Mouse (Mus musculus): ENCODE results near the gene Siglecf. TPM values are rescaled to one million over a fixed set of nuclear protein-coding genes. Genes with fewer than 3 reads are reported as not detected.

The Siglecf gene
- polyA plus RNA-seq, 1 experiment from 2014 or later = 0.28 TPM

DNA sequence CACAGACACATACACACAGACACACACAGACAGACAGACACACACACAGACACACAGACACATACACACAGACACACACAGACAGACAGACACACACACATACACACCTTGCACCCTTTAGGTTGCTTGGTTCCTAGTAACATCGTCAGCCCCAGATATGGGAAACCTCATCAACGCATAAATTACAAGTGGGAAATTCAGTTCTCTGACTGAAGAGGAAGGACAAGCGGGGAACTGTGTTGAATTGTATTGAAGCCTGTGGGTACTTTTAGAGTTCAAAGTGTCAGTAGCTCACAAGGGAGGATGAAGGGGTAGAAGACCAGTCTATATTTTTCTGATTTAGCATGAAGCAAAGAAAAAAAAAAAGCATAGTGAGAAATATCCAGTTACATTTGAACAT, 56.4 kb downstream of the Siglecf start:
- no peaks in the 10 kb centered on the region for H3K4me1 ChIP-seq (ENCODE audit: control insufficient read depth, insufficient read depth, low read length)
- no peak for ATAC-seq (replicated peaks; ENCODE audit: extremely low read depth, insufficient read depth, low FRiP score)
- whole genome bisulfite sequencing = 70% methylated on average over 3 of the region's 3 CpGs

DNA sequence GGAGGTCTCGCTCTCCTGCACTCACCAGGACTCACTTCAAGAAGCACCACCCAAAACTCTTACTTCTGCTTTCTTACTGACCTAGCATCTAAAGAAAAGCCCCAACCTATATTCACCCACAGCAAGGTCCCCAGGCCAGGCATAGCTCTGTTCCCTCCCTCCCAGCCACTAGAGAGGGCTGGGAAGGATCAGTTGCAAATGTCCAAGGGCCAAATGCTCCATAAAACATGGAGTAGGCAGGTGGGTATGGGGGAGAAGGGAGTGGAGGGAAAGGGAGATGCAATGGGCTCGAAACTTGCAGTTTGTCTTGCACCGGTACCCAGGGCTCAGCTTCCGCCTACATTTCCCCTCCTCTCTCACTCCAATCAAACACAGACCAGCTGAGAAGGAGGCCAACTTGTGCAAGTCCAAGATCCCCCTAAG, 57.0 kb downstream of the Siglecf start, which contains the start of gene Siglecg:
TSS of gene Siglecg (plus strand) at position 74 of the 423 bp plus-strand sequence.
- Histone ChIP-seq H3K27ac (ENCODE audit: low read length) (no peak within 1 kb of the TSS), H3K27me3 (ENCODE audit: control insufficient read depth, insufficient read depth, low read length) (no peaks in the 10 kb centered on the region), H3K4me3 (ENCODE audit: low read length) (no peak within 1 kb of the TSS), H3K36me3 (ENCODE audit: control insufficient read depth, insufficient read depth) (no peaks in the 10 kb centered on the region), H3K9me3 (replicated peaks; ENCODE audit: control insufficient read depth, low read length) (no peaks in the 10 kb centered on the region), H3K9ac (ENCODE audit: low read length) (no peak within 1 kb of the TSS), H3K4me1 (ENCODE audit: control insufficient read depth, insufficient read depth, low read length) (no peaks in the 10 kb centered on the region), H3K4me2 (ENCODE audit: low read depth, low read length) (no peak within 1 kb of the TSS)
- WGBS = 68% methylated on average over 4 of the region's 4 CpGs
- ATAC-seq (replicated peaks; ENCODE audit: extremely low read depth, insufficient read depth, low FRiP score) = no peak

More for the DNA sequence above, 56.4 kb downstream of the Siglecf start:
- Histone ChIP-seq H3K36me3 (ENCODE audit: control insufficient read depth, insufficient read depth) (no peaks in the 10 kb centered on the region), H3K27me3 (ENCODE audit: control insufficient read depth, insufficient read depth, low read length) (no peaks in the 10 kb centered on the region), H3K4me2 (ENCODE audit: low read depth, low read length) (no peak overlapping the region), H3K4me3 (ENCODE audit: low read length) (no peak overlapping the region), H3K9me3 (replicated peaks; ENCODE audit: control insufficient read depth, low read length) (no peaks in the 10 kb centered on the region), H3K9ac (ENCODE audit: low read length) (no peak overlapping the region), H3K27ac (ENCODE audit: low read length) (no peak overlapping the region)

GRCm38 (mm10) chr7:43409084-43409483, 57.9 kb downstream of the Siglecf start:
- no peaks in the 10 kb centered on the region for H3K9me3 ChIP-seq (replicated peaks; ENCODE audit: control insufficient read depth, low read length)
- ATAC-seq (replicated peaks; ENCODE audit: extremely low read depth, insufficient read depth, low FRiP score) = no peak

More at GRCm38 (mm10) chr7:43409084-43409483, 57.9 kb downstream of the Siglecf start:
- Histone ChIP-seq H3K4me3 (ENCODE audit: low read length) (no peak overlapping the region), H3K4me1 (ENCODE audit: control insufficient read depth, insufficient read depth, low read length) (no peaks in the 10 kb centered on the region), H3K4me2 (ENCODE audit: low read depth, low read length) (no peak overlapping the region), H3K36me3 (ENCODE audit: control insufficient read depth, insufficient read depth) (no peaks in the 10 kb centered on the region), H3K27ac (ENCODE audit: low read length) (no peak overlapping the region), H3K9ac (ENCODE audit: low read length) (no peak overlapping the region), H3K27me3 (ENCODE audit: control insufficient read depth, insufficient read depth, low read length) (no peaks in the 10 kb centered on the region)
- WGBS = 57% methylated on average over 3 of the region's 3 CpGs

Other genes with a start within 250 kb of the Siglecf start
- not detected in 2 replicates for gene Zfp936, start 237.1 kb upstream of the Siglecf start, polyA plus RNA-seq (2015; fragmentation: Nextera tagmentation; extraction: Ambion mirVana)
- gene Zfp715, start 38.0 kb upstream of the Siglecf start, polyA plus RNA-seq (2015; fragmentation: Nextera tagmentation; extraction: Ambion mirVana) = 10.6 and 12.2 TPM in 2 replicates
- 0.17 TPM in 2 replicates for gene Siglecg, start 56.9 kb downstream of the Siglecf start, polyA plus RNA-seq (2015; fragmentation: Nextera tagmentation; extraction: Ambion mirVana)
- gene Lim2, start 76.3 kb downstream of the Siglecf start, polyA plus RNA-seq (2015; fragmentation: Nextera tagmentation; extraction: Ambion mirVana) = not detected in 2 replicates
- 11.6 and 20.9 TPM in 2 replicates for gene Nkg7, start 85.7 kb downstream of the Siglecf start, polyA plus RNA-seq (2015; fragmentation: Nextera tagmentation; extraction: Ambion mirVana)
- gene Cldnd2, start 89.4 kb downstream of the Siglecf start, polyA plus RNA-seq (2015; fragmentation: Nextera tagmentation; extraction: Ambion mirVana) = not detected in 2 replicates
- 803 and 831 TPM in 2 replicates for gene Etfb, start 92.7 kb downstream of the Siglecf start, polyA plus RNA-seq (2015; fragmentation: Nextera tagmentation; extraction: Ambion mirVana)
- gene Gm45233, start 92.8 kb downstream of the Siglecf start, polyA plus RNA-seq (2015; fragmentation: Nextera tagmentation; extraction: Ambion mirVana) = 0.18 and 0.97 TPM in 2 replicates
- 3.4 and 4.2 TPM in 2 replicates for gene Vsig10l, start 111.8 kb downstream of the Siglecf start, polyA plus RNA-seq (2015; fragmentation: Nextera tagmentation; extraction: Ambion mirVana)
- 0.06 TPM in 1 of 2 replicates, not detected in the other for gene Iglon5, start 138.7 kb downstream of the Siglecf start, polyA plus RNA-seq (2015; fragmentation: Nextera tagmentation; extraction: Ambion mirVana)
- gene 4931406B18Rik, start 154.6 kb downstream of the Siglecf start, polyA plus RNA-seq (2015; fragmentation: Nextera tagmentation; extraction: Ambion mirVana) = not detected in 2 replicates
- 0.51 and 0.85 TPM in 2 replicates for gene Cd33, start 193.1 kb downstream of the Siglecf start, polyA plus RNA-seq (2015; fragmentation: Nextera tagmentation; extraction: Ambion mirVana)
- gene Zfp658, start 210.9 kb downstream of the Siglecf start, polyA plus RNA-seq (2015; fragmentation: Nextera tagmentation; extraction: Ambion mirVana) = 1.3 and 2.0 TPM in 2 replicates
- 7.4 TPM in 2 replicates for gene Zfp719, start 228.3 kb downstream of the Siglecf start, polyA plus RNA-seq (2015; fragmentation: Nextera tagmentation; extraction: Ambion mirVana)

All from heart, embryonic 16.5 days (tissue).